Mouse (Mus musculus): ENCODE results near the gene Dolk. TPM values are rescaled to one million over a fixed set of nuclear protein-coding genes. Genes with fewer than 3 reads are reported as not detected.
A peak's percentile ranks its signal among the peaks of the same experiment; 100 is the strongest.

Dolk gene
- polyA plus RNA-seq, 1 experiment = not detected

GRCm38 (mm10) chr2:30257699-30258460 is 28.3 kb downstream of the Dolk start:
- WGBS = 80% methylated on average over 7 of the region's 7 CpGs
- TF ChIP-seq POLR2A (IDR thresholded peaks at IDR 0.05; ENCODE audit: insufficient read depth, low read depth, low read length) (no peak), CTCF (IDR thresholded peaks at IDR 0.05; ENCODE audit: insufficient read depth, low read depth, low read length) (no peak)
- H3K27ac ChIP-seq (ENCODE audit: insufficient read depth, low read depth, low read length) = no peak overlapping the region
- peaks cover 30% of the 10 kb centered on the region for H3K4me1 ChIP-seq (ENCODE audit: control insufficient read depth, insufficient read depth, low read length)
- H3K4me3 ChIP-seq (ENCODE audit: insufficient read depth, low read depth, low read length) = no peak overlapping the region

- peaks cover 37% of the 10 kb centered on the region for H3K4me1 ChIP-seq (ENCODE audit: control insufficient read depth, insufficient read depth, low read length)
- TF ChIP-seq POLR2A (IDR thresholded peaks at IDR 0.05; ENCODE audit: insufficient read depth, low read depth, low read length) = no peak
- TF ChIP-seq CTCF (IDR thresholded peaks at IDR 0.05; ENCODE audit: insufficient read depth, low read depth, low read length) = no peak
- H3K4me3 ChIP-seq (ENCODE audit: insufficient read depth, low read depth, low read length) = no peak overlapping the region
- WGBS = 97% methylated on average over 30 of the region's 30 CpGs
- H3K27ac ChIP-seq (ENCODE audit: insufficient read depth, low read depth, low read length) = no peak overlapping the region
Measured at GRCm38 (mm10) chr2:30256616-30257350, 29.4 kb downstream of the Dolk start.

DNA sequence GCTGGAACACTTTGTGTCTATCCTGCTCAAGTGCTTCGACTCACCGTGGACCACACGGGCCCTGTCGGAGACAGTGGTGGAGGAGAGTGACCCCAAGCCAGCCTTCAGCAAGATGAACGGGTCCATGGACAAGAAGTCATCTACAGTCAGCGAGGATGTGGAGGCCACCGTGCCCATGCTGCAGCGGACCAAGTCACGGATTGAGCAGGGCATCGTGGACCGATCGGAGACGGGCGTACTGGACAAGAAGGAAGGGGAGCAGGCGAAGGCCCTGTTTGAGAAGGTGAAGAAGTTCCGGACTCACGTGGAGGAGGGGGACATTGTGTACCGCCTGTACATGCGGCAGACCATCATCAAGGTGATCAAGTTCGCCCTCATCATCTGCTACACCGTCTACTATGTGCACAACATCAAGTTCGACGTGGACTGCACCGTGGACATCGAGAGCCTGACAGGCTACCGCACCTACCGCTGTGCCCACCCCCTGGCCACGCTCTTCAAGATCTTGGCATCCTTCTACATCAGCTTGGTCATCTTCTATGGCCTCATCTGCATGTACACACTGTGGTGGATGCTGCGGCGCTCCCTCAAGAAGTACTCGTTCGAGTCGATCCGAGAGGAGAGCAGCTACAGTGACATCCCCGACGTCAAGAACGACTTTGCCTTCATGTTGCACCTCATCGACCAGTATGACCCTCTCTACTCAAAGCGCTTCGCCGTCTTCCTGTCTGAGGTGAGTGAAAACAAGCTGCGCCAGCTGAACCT is 30.3 kb downstream of the Dolk start:
- H3K4me1 ChIP-seq (ENCODE audit: control insufficient read depth, insufficient read depth, low read length) = peaks cover 40% of the 10 kb centered on the region
- TF ChIP-seq CTCF (IDR thresholded peaks at IDR 0.05; ENCODE audit: insufficient read depth, low read depth, low read length) (no peak), POLR2A (IDR thresholded peaks at IDR 0.05; ENCODE audit: insufficient read depth, low read depth, low read length) (no peak)
- H3K27ac ChIP-seq (ENCODE audit: insufficient read depth, low read depth, low read length) = no peak overlapping the region
- WGBS = 96% methylated on average over 42 of the region's 42 CpGs
- no peak overlapping the region for H3K4me3 ChIP-seq (ENCODE audit: insufficient read depth, low read depth, low read length)

DNA sequence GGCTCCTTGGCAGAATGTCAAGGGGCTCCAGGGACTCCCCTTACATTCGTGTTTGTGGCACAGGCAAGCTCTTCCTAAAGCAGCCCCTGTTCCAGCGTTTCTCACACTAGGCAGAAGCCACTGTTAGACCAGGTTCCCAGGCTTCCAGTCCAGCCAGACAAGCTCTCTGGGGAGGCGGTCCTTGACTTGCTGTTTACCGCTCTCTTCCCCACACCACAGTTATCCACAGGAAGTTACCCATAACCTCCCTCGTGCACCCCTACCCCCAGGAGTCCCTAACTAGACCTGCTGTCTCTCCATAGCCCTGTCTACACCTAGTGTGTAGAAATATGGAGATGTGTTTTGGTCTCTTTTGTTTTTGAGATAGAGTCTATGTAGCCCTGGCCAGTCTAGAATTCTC is 32.3 kb downstream of the Dolk start:
- no peak overlapping the region for H3K27ac ChIP-seq (ENCODE audit: insufficient read depth, low read depth, low read length)
- TF ChIP-seq POLR2A (IDR thresholded peaks at IDR 0.05; ENCODE audit: insufficient read depth, low read depth, low read length) (no peak), CTCF (IDR thresholded peaks at IDR 0.05; ENCODE audit: insufficient read depth, low read depth, low read length) (no peak)
- H3K4me3 ChIP-seq (ENCODE audit: insufficient read depth, low read depth, low read length) = no peak overlapping the region
- H3K4me1 ChIP-seq (ENCODE audit: control insufficient read depth, insufficient read depth, low read length) = peaks cover 38% of the 10 kb centered on the region
- 77% methylated on average over 5 of the region's 5 CpGs for WGBS

- TF ChIP-seq POLR2A (IDR thresholded peaks at IDR 0.05; ENCODE audit: insufficient read depth, low read depth, low read length) (no peak), CTCF (IDR thresholded peaks at IDR 0.05; ENCODE audit: insufficient read depth, low read depth, low read length) (no peak)
- peaks cover 30% of the 10 kb centered on the region for H3K4me1 ChIP-seq (ENCODE audit: control insufficient read depth, insufficient read depth, low read length)
- H3K27ac ChIP-seq (ENCODE audit: insufficient read depth, low read depth, low read length) = 0 out of 2 replicates have a peak overlapping the region, but pooled peaks have one; percentile 3
- WGBS = 34% methylated on average over 3 of the region's 3 CpGs
- H3K4me3 ChIP-seq (ENCODE audit: insufficient read depth, low read depth, low read length) = no peak overlapping the region
Measured at GRCm38 (mm10) chr2:30252521-30252920, 33.6 kb downstream of the Dolk start.

DNA sequence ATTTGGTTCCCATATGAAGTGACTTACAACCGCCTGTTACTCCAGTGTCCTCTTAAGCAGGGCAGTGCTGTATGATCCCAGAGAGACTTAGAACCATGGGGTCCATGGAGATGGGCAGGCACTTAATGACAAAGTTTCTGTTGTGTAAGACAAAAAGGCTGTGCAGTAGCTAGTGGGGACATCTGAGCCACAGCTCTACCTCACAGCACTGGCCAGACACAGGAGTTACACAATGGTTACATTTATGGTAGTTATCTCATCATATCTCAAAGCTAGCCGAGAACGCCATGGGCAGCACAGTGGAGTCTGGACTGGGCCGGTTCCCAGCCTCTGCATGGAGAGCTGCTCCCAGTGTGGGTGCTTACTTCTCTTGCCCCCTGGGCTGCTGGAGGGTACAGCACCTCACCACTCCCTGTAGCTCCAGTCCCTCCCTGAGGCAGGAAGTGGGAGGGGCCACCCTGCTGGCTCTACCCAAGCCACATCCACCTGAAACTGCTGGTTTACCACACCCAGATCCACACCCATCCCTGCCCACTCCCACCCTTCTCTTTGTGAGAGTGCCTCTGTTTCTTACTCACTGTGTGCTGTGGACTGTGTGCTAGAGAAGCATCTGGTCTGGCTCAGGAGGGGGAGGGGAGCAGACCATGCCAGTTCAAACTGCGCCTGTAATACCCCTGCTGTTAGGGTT is 34.6 kb downstream of the Dolk start:
- TF ChIP-seq CTCF (IDR thresholded peaks at IDR 0.05; ENCODE audit: insufficient read depth, low read depth, low read length) (no peak), POLR2A (IDR thresholded peaks at IDR 0.05; ENCODE audit: insufficient read depth, low read depth, low read length) (no peak)
- 80% methylated on average over 5 of the region's 5 CpGs for WGBS
- Histone ChIP-seq H3K4me1 (ENCODE audit: control insufficient read depth, insufficient read depth, low read length) (peaks cover 25% of the 10 kb centered on the region), H3K27ac (ENCODE audit: insufficient read depth, low read depth, low read length) (peak overlapping the region; percentile 3; the same call in 1 of the 2 replicates), H3K4me3 (ENCODE audit: insufficient read depth, low read depth, low read length) (no peak overlapping the region)

DNA sequence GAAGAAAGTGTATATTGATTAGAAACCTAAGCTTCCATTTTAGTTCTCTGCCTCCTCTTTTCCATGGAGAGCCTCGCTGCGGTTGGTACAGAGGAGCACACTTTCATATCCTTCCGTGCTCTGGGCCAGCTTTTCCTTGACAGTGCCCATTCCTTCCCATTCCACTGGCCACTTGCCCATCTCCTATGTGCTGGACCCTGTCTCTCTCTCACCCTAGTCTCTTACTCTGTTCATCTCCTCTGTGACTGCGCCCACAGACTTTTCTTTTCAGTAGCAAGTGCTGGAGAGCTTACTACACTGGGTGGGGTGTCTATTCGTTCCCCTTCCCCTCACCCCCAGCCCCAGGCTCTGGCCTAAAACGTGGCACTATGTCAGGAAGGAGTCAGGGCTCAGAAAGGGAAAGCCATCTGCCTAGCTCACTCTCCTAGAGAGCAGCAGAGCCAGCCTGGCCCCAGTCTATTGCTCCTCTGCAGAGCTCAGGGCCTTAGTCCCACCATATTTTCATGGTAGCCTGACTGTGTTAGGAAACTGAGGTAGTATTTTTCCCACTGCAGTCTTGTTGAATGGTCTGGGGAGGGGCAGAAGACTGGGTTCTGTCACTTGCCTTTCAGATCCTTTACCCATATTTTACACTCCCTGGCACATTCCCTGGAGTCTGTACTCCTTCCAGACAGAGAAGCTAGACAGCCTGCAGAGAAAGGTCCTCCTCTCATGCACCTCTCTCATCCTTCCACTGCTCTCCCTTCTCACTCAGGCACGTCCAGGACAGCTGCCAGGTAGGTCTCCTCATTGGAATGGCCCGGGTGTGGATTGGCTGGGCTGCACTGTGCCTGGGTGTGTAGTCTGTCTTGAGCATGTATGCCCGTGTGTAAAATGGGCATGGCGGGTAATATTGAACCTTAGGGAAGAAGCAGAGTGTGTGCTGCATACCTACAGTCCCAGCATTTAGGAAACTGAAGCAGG is 35.7 kb downstream of the Dolk start:
- no peak for TF ChIP-seq CTCF (IDR thresholded peaks at IDR 0.05; ENCODE audit: insufficient read depth, low read depth, low read length)
- Histone ChIP-seq H3K4me3 (ENCODE audit: insufficient read depth, low read depth, low read length) (no peak overlapping the region), H3K27ac (ENCODE audit: insufficient read depth, low read depth, low read length) (no peak overlapping the region), H3K4me1 (ENCODE audit: control insufficient read depth, insufficient read depth, low read length) (peaks cover 25% of the 10 kb centered on the region)
- WGBS = 85% methylated on average over 10 of the region's 10 CpGs

All from olfactory bulb, adult 2 months (tissue).